Mouse (Mus musculus): Measurements from ENCODE around the gene Akr1b10. TPM values are rescaled to one million over a fixed set of nuclear protein-coding genes. Genes with fewer than 3 reads are reported as not detected.

Gene Akr1b10
- total and polyA plus RNA-seq, 3 experiments: 8.7 to 17.4 TPM; not detected in 1

- Histone ChIP-seq H3K4me3 (ENCODE audit: control insufficient read depth in 1 of 2, insufficient read depth in 1 of 2, low read depth in 2 of 2, low read length in 2 of 2) (no peak overlapping the region), H3K27ac (ENCODE audit: control insufficient read depth, low read depth, low read length) (no peak overlapping the region), H3K9me3 (replicated peaks; ENCODE audit: insufficient read depth, low read length) (no peaks in the 10 kb centered on the region), H3K27me3 (ENCODE audit: control insufficient read depth in 1 of 2, insufficient read depth in 2 of 2, low read length in 2 of 2) (peaks cover 3% of the 10 kb centered on the region in 2 experiments; a peak in 3 of 4 replicates), H3K9ac (ENCODE audit: control insufficient read depth, low read depth, low read length, poor library complexity, severe bottlenecking) (no peak overlapping the region), H3K36me3 (ENCODE audit: control insufficient read depth in 1 of 2, insufficient read depth in 2 of 2, low read length in 2 of 2) (no peaks in the 10 kb centered on the region), H3K79me2 (ENCODE audit: control insufficient read depth, insufficient read depth, low read length, poor library complexity) (no peaks in the 10 kb centered on the region), H3K4me1 (ENCODE audit: control insufficient read depth in 1 of 2, insufficient read depth in 2 of 2, low read length in 2 of 2) (no peaks in the 10 kb centered on the region)
- no peak for DNase-seq (ENCODE audit: low read depth, low spot score)
- TF ChIP-seq MXI1 (IDR thresholded peaks at IDR 0.05; ENCODE audit: low read depth, low read length): no peak
- TF ChIP-seq KAT2A (conservative IDR thresholded peaks at IDR 0.05; ENCODE audit: low read depth, low read length): no peak
- TF ChIP-seq EP300 (IDR thresholded peaks at IDR 0.05; ENCODE audit: low read depth in 1 of 2, low read length in 2 of 2): no peak
- TF ChIP-seq POLR2AphosphoS2 (IDR thresholded peaks at IDR 0.05; ENCODE audit: low read length): no peak
- TF ChIP-seq GATA1 (IDR thresholded peaks at IDR 0.05; ENCODE audit: low read depth, low read length): no peak
- TF ChIP-seq MAX (IDR thresholded peaks at IDR 0.05; ENCODE audit: low read length): no peak
- no peak for TF ChIP-seq GABPA (IDR thresholded peaks at IDR 0.05; ENCODE audit: low read depth, low read length)
- TF ChIP-seq USF2 (IDR thresholded peaks at IDR 0.05; ENCODE audit: borderline replicate concordance in 1 of 2, insufficient read depth in 1 of 2, low read depth in 1 of 2, low read length in 2 of 2): no peak
- TF ChIP-seq CHD1 (IDR thresholded peaks at IDR 0.05; ENCODE audit: low read depth, low read length): no peak
- no peak for TF ChIP-seq MAZ (IDR thresholded peaks at IDR 0.05; ENCODE audit: low read depth, low read length)
- no peak for TF ChIP-seq MAFK (IDR thresholded peaks at IDR 0.05; ENCODE audit: borderline replicate concordance, low read depth, low read length)
- TF ChIP-seq TAL1 (IDR thresholded peaks at IDR 0.05; ENCODE audit: low read length): no peak
- TF ChIP-seq CHD2 (IDR thresholded peaks at IDR 0.05; ENCODE audit: low read length): no peak
- no peak for TF ChIP-seq SMC3 (IDR thresholded peaks at IDR 0.05; ENCODE audit: low read depth, low read length)
- no peak for TF ChIP-seq JUND (IDR thresholded peaks at IDR 0.05; ENCODE audit: low read depth, low read length)
Observed at GRCm38 (mm10) chr6:34355349-34355747, 28.7 kb upstream of the Akr1b10 start.

DNA sequence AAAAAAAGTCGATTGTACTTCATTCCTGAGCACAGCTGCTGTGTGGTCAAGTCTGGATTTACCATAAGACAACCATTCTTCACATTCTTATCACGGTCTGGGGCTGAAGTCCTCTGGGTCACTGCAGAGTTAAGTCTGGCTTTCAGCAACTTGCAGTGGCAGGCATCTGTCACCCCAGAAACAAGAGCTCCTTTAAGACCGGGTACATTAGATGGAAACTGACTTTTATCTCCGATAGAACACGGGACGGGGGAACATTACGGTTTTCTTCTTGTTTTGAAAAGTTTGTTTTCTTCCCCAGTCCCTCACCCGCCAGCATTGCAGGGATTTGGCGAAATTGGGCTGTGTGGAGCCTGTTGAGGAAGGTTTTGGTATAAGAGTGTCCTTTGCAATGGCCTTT is 28.2 kb upstream of the Akr1b10 start:
- TF ChIP-seq USF2 (IDR thresholded peaks at IDR 0.05; ENCODE audit: borderline replicate concordance in 1 of 2, insufficient read depth in 1 of 2, low read depth in 1 of 2, low read length in 2 of 2) (no peak), KAT2A (conservative IDR thresholded peaks at IDR 0.05; ENCODE audit: low read depth, low read length) (no peak), SMC3 (IDR thresholded peaks at IDR 0.05; ENCODE audit: low read depth, low read length) (no peak), CHD2 (IDR thresholded peaks at IDR 0.05; ENCODE audit: low read length) (no peak)
- H3K9me3 ChIP-seq (replicated peaks; ENCODE audit: insufficient read depth, low read length): no peaks in the 10 kb centered on the region

More for the DNA sequence above, 28.2 kb upstream of the Akr1b10 start:
- Histone ChIP-seq H3K4me3 (ENCODE audit: control insufficient read depth in 1 of 2, insufficient read depth in 1 of 2, low read depth in 2 of 2, low read length in 2 of 2) (no peak overlapping the region), H3K4me1 (ENCODE audit: control insufficient read depth in 1 of 2, insufficient read depth in 2 of 2, low read length in 2 of 2) (no peaks in the 10 kb centered on the region), H3K9ac (ENCODE audit: control insufficient read depth, low read depth, low read length, poor library complexity, severe bottlenecking) (no peak overlapping the region), H3K79me2 (ENCODE audit: control insufficient read depth, insufficient read depth, low read length, poor library complexity) (no peaks in the 10 kb centered on the region), H3K36me3 (ENCODE audit: control insufficient read depth in 1 of 2, insufficient read depth in 2 of 2, low read length in 2 of 2) (no peaks in the 10 kb centered on the region), H3K27ac (ENCODE audit: control insufficient read depth, low read depth, low read length) (no peak overlapping the region), H3K27me3 (ENCODE audit: control insufficient read depth in 1 of 2, insufficient read depth in 2 of 2, low read length in 2 of 2) (peaks cover 3% of the 10 kb centered on the region in 2 experiments; a peak in 3 of 4 replicates)
- DNase-seq (ENCODE audit: low read depth, low spot score): no peak

All from MEL (cell line).